Mouse (Mus musculus) testis, adult 2 months (tissue): ENCODE data around the gene Tbl2.

Experiments
- CTCF ChIP-seq: fragments of 200-500 bp; IDR thresholded peaks from 2 replicates; pipeline ENCODE4 v1.5.1; 2012; ENCODE audit warnings: low read depth, mild to moderate bottlenecking, inconsistent platforms, low read length, moderate library complexity; ENCODE audit not compliant: control insufficient read depth, insufficient read depth, insufficient replicate concordance
- POLR2A ChIP-seq: fragments of 200-500 bp; IDR thresholded peaks from 2 replicates; pipeline ENCODE4 v1.6.1; 2012; ENCODE audit warnings: low read depth, mild to moderate bottlenecking, inconsistent platforms, low read length, moderate library complexity; ENCODE audit not compliant: control insufficient read depth

DNA sequence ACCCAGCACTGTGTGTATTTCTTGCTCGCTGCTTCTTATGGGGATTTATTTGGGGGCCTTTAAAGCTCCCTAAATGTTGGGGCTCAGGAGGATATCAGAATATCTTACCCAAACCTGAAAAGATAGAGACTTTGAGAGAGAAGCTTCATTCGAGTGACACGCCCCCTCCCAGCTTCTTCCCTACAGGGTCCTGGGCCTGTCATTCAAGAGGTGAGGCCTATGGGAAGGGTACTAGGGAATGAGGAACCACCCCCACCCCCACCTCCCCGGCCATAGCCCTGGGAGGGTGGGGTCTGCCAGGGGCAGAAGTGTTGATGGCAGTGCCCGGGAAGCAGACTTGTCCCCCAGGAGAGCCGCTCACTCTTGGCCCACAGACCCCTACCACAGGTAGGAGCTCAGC, 23.3 kb upstream of the Tbl2 start:
- TF ChIP-seq POLR2A (no peak), CTCF (no peak)
